Mouse (Mus musculus): ENCODE results near the gene Mfsd4b1.

The Mfsd4b1 gene

GRCm38 (mm10) chr10:40024554-40025428 lies at the start of gene Mfsd4b1:
Gene Mfsd4b1, minus strand, starts transcription at chr10:40025268.
- peak; percentile 87 for DNase-seq (ENCODE audit: low spot score)

DNA sequence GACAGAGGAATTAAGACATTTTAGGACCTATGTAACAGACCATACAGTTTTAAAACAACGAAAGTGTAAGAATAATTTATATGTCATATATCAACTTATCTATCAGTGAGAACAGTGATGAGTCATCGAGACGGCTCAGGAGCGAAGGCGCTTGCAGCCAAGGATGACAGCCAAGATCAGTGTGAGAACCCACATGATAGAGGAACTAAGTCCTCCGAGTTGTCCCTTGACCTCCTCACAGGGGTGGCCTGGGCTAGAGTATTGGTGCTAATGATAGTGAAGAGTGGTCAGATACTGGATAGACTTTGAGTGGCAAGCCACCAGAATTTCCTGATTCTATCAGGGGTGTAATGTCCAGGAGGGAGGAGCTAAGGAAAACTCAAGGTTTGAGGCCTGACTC lies 48.5 kb upstream of the Mfsd4b1 start:
- DNase-seq (ENCODE audit: low spot score): no peak

DNA sequence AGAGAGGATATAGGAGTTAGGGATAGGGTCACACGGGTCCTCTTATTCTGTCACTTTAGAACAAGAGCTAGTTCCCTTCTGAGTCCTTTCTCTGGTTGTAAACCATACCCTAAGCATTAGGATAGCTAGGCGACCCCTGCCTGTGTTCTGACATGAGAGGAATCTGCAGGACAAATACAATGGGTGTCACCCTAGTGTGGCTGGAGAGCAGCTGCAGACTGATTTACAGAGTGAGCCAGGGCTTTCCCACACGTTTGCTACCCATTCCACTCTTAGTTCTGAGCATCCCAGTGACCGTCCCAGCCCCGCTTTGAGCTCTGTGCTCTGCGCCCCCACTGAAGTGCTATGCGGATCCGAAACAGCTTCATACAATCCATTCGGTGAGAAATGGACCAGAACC lies 45.6 kb upstream of the Mfsd4b1 start:
- no peak for DNase-seq (ENCODE audit: low spot score)

DNA sequence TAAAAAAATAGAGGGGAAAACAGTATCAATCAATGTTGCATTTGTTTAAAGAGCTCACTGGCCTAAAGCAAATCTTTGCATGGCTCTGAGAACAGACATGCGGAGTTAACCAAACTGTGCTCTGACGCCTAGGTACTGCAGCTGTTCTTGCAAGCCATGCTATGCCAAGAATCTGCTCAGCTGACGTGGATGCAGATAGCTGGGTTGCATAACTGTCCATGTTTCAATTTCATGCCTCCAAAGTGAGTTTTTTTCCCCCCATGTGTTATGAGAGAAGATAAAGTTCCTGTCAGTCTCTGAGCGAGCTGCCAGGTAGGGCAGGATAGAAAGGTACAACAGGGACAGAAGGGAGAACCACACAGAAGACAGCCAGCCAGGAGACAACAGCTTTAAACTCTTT lies 44.2 kb upstream of the Mfsd4b1 start:
- no peak for DNase-seq (ENCODE audit: low spot score)

DNA sequence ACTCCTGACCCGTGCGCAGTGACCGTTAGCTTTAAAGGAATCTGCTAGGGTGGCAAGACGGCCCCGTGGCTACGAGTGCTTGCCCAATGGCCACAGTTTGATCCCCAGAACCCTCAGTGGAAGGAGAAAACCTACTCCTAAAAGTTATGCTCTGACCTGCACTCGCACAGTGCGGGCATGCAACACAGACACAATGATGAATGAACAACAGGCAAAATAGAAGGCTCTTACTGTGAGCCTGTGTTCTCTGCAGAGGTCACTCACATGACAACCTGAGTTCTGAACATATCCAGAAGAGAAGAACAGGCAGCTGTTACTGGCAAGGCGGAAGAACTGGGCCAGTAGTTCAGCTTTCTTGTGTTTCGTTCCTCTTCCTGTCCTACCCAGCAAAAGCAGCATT lies 43.5 kb upstream of the Mfsd4b1 start:
- DNase-seq (ENCODE audit: low spot score): no peak

- no peak for DNase-seq (ENCODE audit: low spot score)
Measured at GRCm38 (mm10) chr10:40067529-40067928, 42.5 kb upstream of the Mfsd4b1 start.

GRCm38 (mm10) chr10:40067071-40067470 lies 42.0 kb upstream of the Mfsd4b1 start:
- DNase-seq (ENCODE audit: low spot score): no peak

DNA sequence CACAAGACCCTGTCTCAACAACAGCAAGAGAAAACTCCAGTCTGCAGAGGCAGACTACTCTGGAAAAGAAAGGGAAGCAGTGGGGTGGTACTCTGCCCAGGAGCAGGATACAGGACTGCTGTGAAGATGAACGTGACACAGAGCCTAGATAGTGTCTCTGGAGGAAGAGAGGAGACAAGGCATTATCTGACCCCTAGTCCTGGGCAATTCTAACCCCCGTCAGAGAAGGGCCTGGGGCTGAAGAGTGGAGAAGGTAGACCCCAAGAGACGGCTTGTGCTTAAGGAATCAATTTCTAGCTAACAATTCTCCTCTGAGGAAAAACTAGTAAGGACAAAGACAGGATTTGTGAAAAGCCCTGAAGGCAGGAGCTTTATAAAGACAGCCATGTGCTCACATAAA lies 40.3 kb upstream of the Mfsd4b1 start:
- no peak for DNase-seq (ENCODE audit: low spot score)

- no peak for DNase-seq (ENCODE audit: low spot score)
Measured at GRCm38 (mm10) chr10:40063291-40063890, 38.3 kb upstream of the Mfsd4b1 start.

- DNase-seq (ENCODE audit: low spot score): no peak
Measured at GRCm38 (mm10) chr10:40062812-40063211, 37.7 kb upstream of the Mfsd4b1 start.

DNA sequence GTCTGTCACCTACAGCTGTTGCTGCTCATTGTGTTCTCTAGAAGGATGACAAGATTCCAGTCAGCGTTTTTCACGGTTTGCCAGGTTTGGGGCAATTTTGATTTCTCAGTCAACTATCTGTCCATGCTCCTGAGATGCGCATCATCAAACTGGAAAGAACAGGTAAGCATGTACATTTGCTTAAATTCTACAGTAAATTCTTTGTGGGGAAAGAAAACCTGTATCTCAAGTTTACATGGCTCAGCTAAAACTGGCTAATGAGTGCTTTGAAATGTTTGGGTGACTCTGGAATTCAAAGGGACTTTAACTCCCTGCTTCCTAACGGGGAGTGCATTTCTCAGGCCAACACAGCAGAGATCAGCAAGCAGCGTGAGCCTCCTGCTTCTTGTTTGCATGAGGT lies 36.9 kb upstream of the Mfsd4b1 start:
- no peak for DNase-seq (ENCODE audit: low spot score)

DNA sequence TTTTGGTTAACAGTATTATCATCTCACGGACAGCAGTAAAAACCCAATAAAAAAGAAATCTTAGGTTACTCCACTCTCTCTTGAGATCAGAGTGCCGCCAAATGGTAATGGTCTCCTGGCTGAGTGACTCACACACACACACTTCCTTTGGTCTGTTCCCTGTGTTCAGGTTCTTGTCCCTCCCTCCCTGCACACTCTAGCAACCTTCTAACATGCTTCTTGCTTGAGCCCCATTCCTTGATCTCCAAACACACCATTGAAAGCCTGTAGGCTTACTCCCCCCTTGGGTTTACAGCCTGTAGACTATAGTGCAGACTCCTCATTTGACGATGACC lies 33.7 kb upstream of the Mfsd4b1 start:
- DNase-seq (ENCODE audit: low spot score): no peak

DNA sequence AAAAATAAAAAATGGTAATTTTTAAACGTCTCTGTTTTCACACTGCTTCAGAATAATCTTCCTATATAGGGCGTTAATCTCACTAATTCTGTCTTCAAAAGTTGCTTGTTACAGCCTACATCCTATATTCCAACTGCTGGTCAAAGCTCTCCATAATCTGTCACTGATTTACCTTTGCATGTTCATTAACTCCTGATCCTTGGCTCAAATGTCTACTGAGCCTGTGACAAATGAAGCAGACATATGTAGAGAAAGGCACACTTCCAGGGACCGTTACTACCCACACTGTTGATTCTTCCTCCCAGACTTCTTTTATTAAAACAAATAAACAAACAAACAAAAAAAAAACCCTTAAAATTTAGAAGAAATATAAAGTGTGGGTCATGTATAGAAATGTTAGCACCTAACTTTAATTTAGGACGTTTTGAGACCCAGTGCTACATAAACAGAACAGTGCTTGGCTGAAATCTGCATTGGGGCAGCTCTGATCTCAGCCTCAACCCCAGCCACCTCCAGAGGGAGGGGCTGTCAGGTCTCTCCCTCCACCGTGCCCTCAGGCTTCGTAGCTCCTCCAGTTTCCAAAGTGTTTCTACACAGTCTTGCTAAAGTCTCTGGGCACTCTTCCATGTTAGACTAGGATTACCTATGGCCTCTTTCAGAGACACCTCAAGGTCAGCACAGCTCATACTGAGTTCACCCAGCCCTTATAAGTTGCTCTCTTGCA lies 33.2 kb upstream of the Mfsd4b1 start:
- no peak for DNase-seq (ENCODE audit: low spot score)

DNA sequence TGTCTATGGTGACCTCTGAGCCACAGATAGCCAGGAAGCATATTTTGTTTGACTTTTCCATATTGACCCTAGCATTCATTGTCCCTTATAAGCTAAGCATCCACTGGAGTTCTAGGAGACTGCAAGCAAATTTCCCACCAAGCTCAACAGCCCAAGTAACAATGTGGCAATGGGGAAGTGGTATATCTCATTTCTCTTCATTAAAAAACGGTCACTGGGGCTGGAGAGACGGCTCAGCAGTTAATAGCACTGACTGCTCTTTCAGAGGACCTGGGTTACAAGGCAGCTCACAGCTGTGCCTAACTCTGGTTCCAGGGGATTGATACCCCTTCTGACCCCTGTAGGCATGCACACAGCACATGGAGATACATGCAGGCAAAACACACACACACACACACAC lies 32.5 kb upstream of the Mfsd4b1 start:
- DNase-seq (ENCODE audit: low spot score): no peak

GRCm38 (mm10) chr10:40054455-40054854 lies 29.4 kb upstream of the Mfsd4b1 start:
- no peak for DNase-seq (ENCODE audit: low spot score)

DNA sequence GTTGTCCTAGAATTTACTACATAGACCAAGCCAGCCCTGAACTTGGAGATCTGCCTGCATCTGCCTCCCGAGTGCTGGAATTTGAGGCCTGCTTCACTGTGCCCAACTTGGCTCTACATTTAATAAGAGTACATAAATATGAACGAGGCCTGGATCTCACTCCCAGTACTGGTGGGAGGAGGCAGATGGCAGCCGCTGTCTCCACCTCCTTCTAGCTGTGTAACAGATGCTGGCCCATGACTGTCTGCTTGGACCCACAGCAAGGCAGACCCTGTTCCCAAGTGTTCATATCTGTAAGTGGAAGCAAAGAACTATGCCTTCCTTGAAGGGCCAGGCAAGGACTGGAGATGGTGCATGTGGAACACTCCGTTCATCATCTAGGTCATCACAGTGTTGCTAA lies 28.8 kb upstream of the Mfsd4b1 start:
- no peak for DNase-seq (ENCODE audit: low spot score)

DNA sequence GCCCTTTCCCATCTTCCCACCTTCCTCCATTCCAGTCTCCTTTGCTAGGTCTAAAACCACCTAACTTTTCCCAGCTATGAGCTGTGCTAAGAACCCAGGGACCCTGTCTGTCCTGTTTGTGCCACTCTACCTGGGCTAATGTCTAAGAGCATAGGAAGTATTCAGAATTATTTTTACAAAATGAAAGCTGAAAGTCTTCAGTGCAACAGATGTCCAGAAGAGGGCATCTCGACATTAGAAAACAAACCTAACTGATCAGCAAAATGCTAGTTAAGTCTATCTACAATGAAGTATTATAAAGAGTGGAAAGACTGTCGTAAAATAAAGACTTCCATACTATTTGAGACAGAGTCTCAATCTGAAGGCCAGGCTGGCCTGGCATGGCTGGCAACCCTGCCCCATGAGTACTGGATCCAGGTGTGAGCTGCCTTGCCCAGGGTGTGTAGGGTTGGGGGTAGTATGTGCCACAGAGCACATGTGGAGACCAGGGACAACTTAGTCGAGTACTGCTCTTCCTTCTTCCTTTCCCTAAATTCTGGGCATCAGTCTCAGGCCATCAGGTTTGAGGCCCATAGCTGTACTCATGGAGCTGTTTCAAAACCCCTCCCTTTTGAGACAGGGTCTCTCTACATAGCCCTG lies 28.3 kb upstream of the Mfsd4b1 start:
- DNase-seq (ENCODE audit: low spot score): peak; percentile 63

GRCm38 (mm10) chr10:40051997-40052396 lies 26.9 kb upstream of the Mfsd4b1 start:
- no peak for DNase-seq (ENCODE audit: low spot score)

GRCm38 (mm10) chr10:40050763-40051162 lies 25.7 kb upstream of the Mfsd4b1 start:
- DNase-seq (ENCODE audit: low spot score): no peak

DNA sequence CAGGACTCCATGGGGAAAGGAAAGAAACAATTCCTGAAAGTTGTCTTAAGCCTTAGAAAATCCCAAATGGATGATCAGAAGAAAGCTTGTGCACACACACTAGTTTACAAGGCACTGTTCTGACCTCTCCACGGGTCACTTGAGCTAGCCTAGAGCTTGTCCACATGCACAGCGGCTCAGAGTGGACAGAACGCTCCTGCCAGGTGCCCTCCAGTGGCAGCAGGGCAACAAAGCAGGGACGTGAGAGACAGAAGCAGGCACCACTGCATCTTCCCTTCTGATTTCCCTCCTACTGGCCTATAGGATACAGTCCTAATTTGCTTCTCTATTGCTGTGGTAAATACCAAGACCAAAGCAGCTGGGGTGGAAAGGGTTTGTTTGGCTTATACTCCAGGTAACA lies 16.3 kb upstream of the Mfsd4b1 start:
- peak; percentile 34 for DNase-seq (ENCODE audit: low spot score)

DNA sequence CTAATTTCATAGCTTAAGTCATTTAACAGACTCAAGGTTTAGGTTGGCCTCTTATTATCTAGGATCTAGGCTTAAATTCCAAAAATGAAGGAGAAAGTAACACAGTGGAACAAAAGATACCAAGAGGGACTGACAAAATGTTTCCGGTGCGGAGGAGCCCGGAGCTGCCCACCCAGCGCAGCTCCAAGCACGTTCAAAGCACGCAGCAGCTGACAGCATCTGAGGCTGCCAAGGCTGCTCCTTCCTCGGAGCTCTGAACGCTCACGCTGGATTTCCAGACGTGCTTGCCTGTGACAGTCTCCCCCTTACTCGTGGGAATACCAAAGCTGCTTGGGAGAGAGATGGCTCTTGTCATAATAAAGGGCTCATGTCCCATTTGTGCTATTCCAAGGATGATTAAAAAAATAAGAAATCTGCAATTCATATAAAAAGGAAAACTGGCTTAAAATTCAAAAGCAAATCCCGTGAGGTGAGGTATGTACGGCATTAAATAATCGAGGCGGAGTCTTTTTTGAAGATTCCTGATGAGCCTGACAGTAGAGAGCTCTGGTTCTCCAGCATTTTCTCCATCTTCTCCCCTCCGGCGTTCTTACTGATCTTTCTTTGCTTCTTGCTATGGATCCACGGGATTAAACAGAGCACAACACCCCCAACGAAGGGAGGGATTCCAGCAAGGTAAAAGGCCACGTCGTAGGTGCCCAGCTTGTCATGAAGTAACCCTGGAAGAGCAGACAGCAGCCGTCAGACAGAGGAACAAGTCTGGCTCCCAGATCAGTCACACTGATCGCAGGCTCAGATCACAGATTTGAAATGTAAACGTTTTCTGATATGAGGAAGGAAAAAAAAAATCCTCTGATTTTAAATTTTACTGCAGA lies 11.9 kb upstream of the Mfsd4b1 start:
- DNase-seq (ENCODE audit: low spot score): no peak

DNA sequence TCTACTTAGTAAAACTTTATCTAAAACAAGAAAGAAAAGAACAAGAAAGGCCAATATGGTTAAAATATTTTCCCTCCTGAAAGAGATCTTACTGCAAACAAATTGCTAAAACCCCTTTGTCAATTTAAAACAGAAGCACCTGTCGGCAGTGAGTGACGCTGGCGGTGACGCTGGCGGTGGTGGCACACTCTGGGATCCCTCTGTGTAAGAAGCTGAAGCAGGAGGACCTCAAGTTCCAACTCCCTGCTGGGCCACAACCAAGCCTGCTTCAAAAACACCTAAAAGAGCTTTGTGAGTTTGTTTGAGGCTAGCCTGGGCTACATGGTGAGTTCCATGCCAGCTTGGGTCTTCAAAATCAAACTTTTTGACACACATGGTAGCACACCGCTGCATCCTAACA lies 9.9 kb upstream of the Mfsd4b1 start:
- DNase-seq (ENCODE audit: low spot score): no peak
